Mouse (Mus musculus) CH12.LX (cell line): ENCODE results near the gene Tmem45a. TPM values are rescaled to one million over a fixed set of nuclear protein-coding genes. Genes with fewer than 3 reads are reported as not detected.

Source experiments
- DNase-seq: peaks from one replicate; pipeline ENCODE4 v3.0.0-alpha.2; 2013; ENCODE audit errors: extremely low read depth
- H3K27ac ChIP-seq: 2 replicates; pipeline ENCODE4 v1.5.1; 2012; ENCODE audit warnings: low read depth, mild to moderate bottlenecking, control low read depth, moderate library complexity; ENCODE audit not compliant: insufficient read depth
- H3K27me3 ChIP-seq: replicated peaks from 2 replicates; pipeline ENCODE3; 2012; ENCODE audit warnings: inconsistent platforms
- H3K36me3 ChIP-seq, 2 experiments: replicated peaks in 1 of 2; 2 replicates each; pipeline versions ENCODE3 to v1.6.1; 2012; ENCODE audit warnings: inconsistent platforms in 1 of 2, low read length in 1 of 2, mild to moderate bottlenecking in 1 of 2, mixed read lengths in 1 of 2, moderate library complexity in 1 of 2; ENCODE audit not compliant: control insufficient read depth in 1 of 2, insufficient read depth in 1 of 2
- H3K4me1 ChIP-seq, 2 experiments: 2 replicates each; pipeline ENCODE4 v1.6.1; 2012; ENCODE audit warnings: inconsistent platforms in 1 of 2, moderate library complexity in 1 of 2; ENCODE audit not compliant: insufficient read depth in 2 of 2, control insufficient read depth in 1 of 2
- H3K4me2 ChIP-seq: 2 replicates; pipeline ENCODE4 v1.6.1; 2012; ENCODE audit warnings: low read depth, mild to moderate bottlenecking, control low read depth; ENCODE audit not compliant: poor library complexity, insufficient read depth, severe bottlenecking
- H3K4me3 ChIP-seq, 3 experiments: fragments of 150-350 bp in 1 of 3; sonication (generic) in 1 of 3; replicated peaks in 1 of 3; 2 replicates each; pipeline versions ENCODE3 to v1.5.1; 2011 to 2012; ENCODE audit warnings: low read depth in 2 of 3, low read length in 2 of 3, mild to moderate bottlenecking in 2 of 3, moderate library complexity in 2 of 3, control low read depth in 1 of 3, improper control_type of control experiment in 1 of 3, inconsistent platforms in 1 of 3, mixed read lengths in 1 of 3; ENCODE audit not compliant: poor library complexity in 1 of 3
- H3K79me2 ChIP-seq: replicated peaks from 2 replicates; pipeline ENCODE4 v1.6.1; 2012; ENCODE audit warnings: mild to moderate bottlenecking, moderate library complexity; ENCODE audit not compliant: control insufficient read depth, poor library complexity, insufficient read depth, severe bottlenecking; ENCODE audit errors: extremely low read depth
- H3K9ac ChIP-seq: 2 replicates; pipeline ENCODE4 v1.6.1; 2012; ENCODE audit warnings: low read depth, mild to moderate bottlenecking, control low read depth, moderate library complexity; ENCODE audit not compliant: insufficient read depth
- H3K9me3 ChIP-seq: replicated peaks from 2 replicates; pipeline ENCODE3; 2012; ENCODE audit warnings: low read length, inconsistent platforms, mixed read lengths
- CHD2 ChIP-seq: IDR thresholded peaks from 2 replicates; pipeline ENCODE4 v1.6.1; 2011; ENCODE audit warnings: low read length, improper control_type of control experiment
- ELF1 ChIP-seq: IDR thresholded peaks from 2 replicates; pipeline ENCODE4 v1.6.1; 2014; ENCODE audit warnings: low read depth, mild to moderate bottlenecking, inconsistent platforms, low read length, improper control_type of control experiment
- GABPA ChIP-seq: IDR thresholded peaks from 2 replicates; pipeline ENCODE4 v1.6.1; 2012; ENCODE audit warnings: low read depth, low read length, improper control_type of control experiment, inconsistent platforms; ENCODE audit not compliant: insufficient replicate concordance
- HCFC1 ChIP-seq: IDR thresholded peaks from 2 replicates; pipeline ENCODE4 v1.6.1; 2012; ENCODE audit warnings: low read depth, mild to moderate bottlenecking, inconsistent platforms, low read length, improper control_type of control experiment
- IRF4 ChIP-seq: IDR thresholded peaks from 2 replicates; pipeline ENCODE4 v1.6.1; 2014; ENCODE audit warnings: low read depth, mild to moderate bottlenecking, inconsistent platforms, low read length, improper control_type of control experiment
- MAFK ChIP-seq: IDR thresholded peaks from 2 replicates; pipeline ENCODE4 v1.6.1; 2011; ENCODE audit warnings: low read length, improper control_type of control experiment; ENCODE audit not compliant: insufficient replicate concordance
- MAX ChIP-seq: IDR thresholded peaks from 2 replicates; pipeline ENCODE4 v1.6.1; 2011; ENCODE audit warnings: low read length, improper control_type of control experiment
- MAZ ChIP-seq: IDR thresholded peaks from 2 replicates; pipeline ENCODE4 v1.6.1; 2012; ENCODE audit warnings: low read depth, mild to moderate bottlenecking, inconsistent platforms, low read length, improper control_type of control experiment, moderate library complexity
- MXI1 ChIP-seq: IDR thresholded peaks from 2 replicates; pipeline ENCODE4 v1.6.1; 2011; ENCODE audit warnings: mild to moderate bottlenecking, low read depth, low read length, improper control_type of control experiment
- MYC ChIP-seq: IDR thresholded peaks from 2 replicates; pipeline ENCODE4 v1.6.1; 2011; ENCODE audit warnings: low read depth, mild to moderate bottlenecking, improper control_type of control experiment, low read length
- NRF1 ChIP-seq: IDR thresholded peaks from 2 replicates; pipeline ENCODE4 v1.6.1; 2014; ENCODE audit warnings: low read depth, mild to moderate bottlenecking, inconsistent platforms, low read length, improper control_type of control experiment, moderate library complexity
- PAX5 ChIP-seq: IDR thresholded peaks from 2 replicates; pipeline ENCODE4 v1.6.1; 2012; ENCODE audit warnings: low read length, inconsistent platforms, mixed read lengths
- POLR2A ChIP-seq: IDR thresholded peaks from 2 replicates; pipeline ENCODE4 v1.6.1; 2011; ENCODE audit warnings: low read depth, mild to moderate bottlenecking, improper control_type of control experiment, low read length
- POLR2AphosphoS2 ChIP-seq: IDR thresholded peaks from 2 replicates; pipeline ENCODE4 v1.6.1; 2011; ENCODE audit warnings: low read depth, low read length, improper control_type of control experiment
- TBP ChIP-seq: conservative IDR thresholded peaks from 2 replicates; pipeline ENCODE4 v1.6.1; 2011; ENCODE audit warnings: low read depth, low read length, improper control_type of control experiment
- TCF12 ChIP-seq: IDR thresholded peaks from 2 replicates; pipeline ENCODE4 v1.6.1; 2014; ENCODE audit warnings: low read depth, mild to moderate bottlenecking, inconsistent platforms, low read length, improper control_type of control experiment
- UBTF ChIP-seq: IDR thresholded peaks from 2 replicates; pipeline ENCODE4 v1.6.1; 2012; ENCODE audit warnings: low read depth, mild to moderate bottlenecking, inconsistent platforms, low read length, improper control_type of control experiment, moderate library complexity
- USF1 ChIP-seq: IDR thresholded peaks from 2 replicates; pipeline ENCODE4 v1.6.1; 2014; ENCODE audit warnings: low read depth, mild to moderate bottlenecking, inconsistent platforms, low read length, improper control_type of control experiment
- ZC3H11A ChIP-seq: IDR thresholded peaks from 2 replicates; pipeline ENCODE4 v1.6.1; 2012; ENCODE audit warnings: low read depth, mild to moderate bottlenecking, inconsistent platforms, low read length, improper control_type of control experiment
- ZMIZ1 ChIP-seq: IDR thresholded peaks from 2 replicates; pipeline ENCODE4 v1.6.1; 2012; ENCODE audit warnings: low read depth, mild to moderate bottlenecking, inconsistent platforms, low read length, improper control_type of control experiment
- ZNF384 ChIP-seq: IDR thresholded peaks from 2 replicates; pipeline ENCODE4 v1.6.1; 2012; ENCODE audit warnings: low read depth, low read length, improper control_type of control experiment, inconsistent platforms
- dilution Hi-C: fragments of 300-500 bp; cut with MboI; formaldehyde crosslinking; loops from 2 replicates; pipeline ENCODE4 v1.14.3; 2020; ENCODE audit warnings: low sequenced_read_pairs; ENCODE audit not compliant: extremely low pct_unique_long_range_greater_than_20kb, extremely low pct_ligation_motif_present
- in situ Hi-C: fragments of 300-500 bp; cut with MboI; formaldehyde crosslinking; loops from 3 replicates; pipeline ENCODE4 v1.14.3; 2019; ENCODE audit warnings: low sequenced_read_pairs, low pct_ligation_motif_present, low pct_unique_long_range_greater_than_20kb, mixed read lengths
- polyA plus RNA-seq: library from polyadenylated mRNA; unstranded; fragments of >175 nt; gene quantifications from 2 replicates; pipeline ENCODE4 v1.2.1, GENCODE M21; 2012; ENCODE audit warnings: low read depth; ENCODE audit not compliant: insufficient read length
- total RNA-seq, 2 experiments: library from RNA; depleted of rRNA; stranded (reverse); fragments of 300-350 nt in 1 of 2; fragments of >200 nt in 1 of 2; gene quantifications; 2 replicates each; pipeline ENCODE4 v1.2.3; 2012 to 2014

The Tmem45a gene
- total and polyA plus RNA-seq, 3 experiments: 26.9 to 105 (median 30.7) TPM

- dilution Hi-C loops: no loop called here
- no peak overlapping the region for H3K27ac ChIP-seq
- no peaks in the 10 kb centered on the region for H3K79me2 ChIP-seq
- DNase-seq: no peak
- H3K9me3 ChIP-seq: no peaks in the 10 kb centered on the region
- no peaks in the 10 kb centered on the region; a peak in 1 of 4 replicates for H3K4me1 ChIP-seq
- in situ Hi-C loops: loop anchor here (5.0 kb wide), 1 partner anchor 118 kb away; no protein-coding TSS in a partner anchor
- no peaks in the 10 kb centered on the region for H3K27me3 ChIP-seq
- no peak overlapping the region for H3K4me3 ChIP-seq
- no peak overlapping the region for H3K9ac ChIP-seq
- H3K36me3 ChIP-seq: no peaks in the 10 kb centered on the region
- H3K4me2 ChIP-seq: no peak overlapping the region
- TF ChIP-seq ZNF384 (no peak), TBP (no peak), MAFK (no peak), USF1 (no peak), TCF12 (no peak), ZC3H11A (no peak), POLR2A (no peak), GABPA (no peak), MXI1 (no peak), PAX5 (no peak), CHD2 (no peak)
These were observed 86.4 kb downstream of the Tmem45a start for GRCm38 (mm10) chr16:56799541-56800029.

DNA sequence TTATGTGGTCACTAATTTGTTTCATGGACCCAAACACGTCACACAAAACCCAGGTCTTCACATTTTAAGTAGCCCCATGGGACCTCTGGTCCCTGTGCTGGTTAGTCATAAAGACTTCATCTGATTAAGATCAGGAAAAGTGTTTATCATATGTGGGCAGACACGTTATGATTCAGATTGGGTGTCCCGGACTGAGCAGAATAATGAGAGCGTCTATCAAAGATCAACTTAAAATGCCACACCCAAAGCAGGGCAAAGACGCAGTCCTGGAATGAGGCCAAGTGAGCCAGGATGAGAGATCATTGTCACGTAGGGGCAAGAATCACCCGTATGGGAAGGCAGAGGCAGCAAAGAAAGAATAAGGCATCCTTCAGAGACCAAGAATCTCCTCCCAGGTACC is 87.1 kb downstream of the Tmem45a start:
- dilution Hi-C loops: no loop called here

DNA sequence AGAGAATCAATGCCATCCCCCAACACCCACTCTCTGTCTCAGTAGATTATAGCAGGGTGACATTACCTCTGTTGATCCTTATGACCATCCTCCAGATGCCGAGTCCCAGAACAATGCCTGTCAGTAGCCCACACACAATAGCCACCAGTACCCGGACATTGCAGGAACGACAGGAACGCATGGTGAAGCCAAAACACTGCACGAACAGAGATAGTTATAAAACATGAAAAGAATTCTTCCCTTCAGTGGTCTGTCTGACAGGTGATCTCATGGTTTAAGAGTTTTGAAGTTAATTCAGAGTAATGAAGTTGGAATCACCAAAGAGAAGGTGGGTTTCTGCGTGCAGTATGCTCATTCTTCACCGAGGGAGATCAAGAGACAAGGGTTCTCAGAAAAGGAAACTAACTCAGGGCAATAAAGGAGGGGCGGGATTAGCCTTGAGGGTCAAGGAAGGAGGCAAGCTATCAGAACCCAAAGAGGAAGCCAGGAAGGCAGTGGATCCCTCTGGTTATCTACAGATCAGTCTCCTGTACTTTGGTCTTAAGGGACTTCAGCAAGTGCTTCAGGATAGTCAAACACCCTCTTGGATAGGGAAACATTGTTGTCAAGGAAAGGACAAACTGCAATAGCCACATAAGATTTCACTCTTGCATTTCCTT is 90.4 kb downstream of the Tmem45a start, which contains the start of gene Adgrg7:
Gene Adgrg7, minus strand, starts transcription at position 375 of the 659 bp plus-strand sequence.
- Histone ChIP-seq H3K4me2 (peak within 1 kb of the TSS; percentile 58), H3K79me2 (no peaks in the 10 kb centered on the region), H3K36me3 (no peaks in the 10 kb centered on the region), H3K9ac (no peak within 1 kb of the TSS), H3K9me3 (no peaks in the 10 kb centered on the region), H3K4me3 (peak within 1 kb of the TSS in 1 of 3 experiments; percentile 3), H3K27ac (no peak within 1 kb of the TSS), H3K27me3 (no peaks in the 10 kb centered on the region), H3K4me1 (peaks cover 0 to 3% of the 10 kb centered on the region in 2 experiments; a peak in 2 of 4 replicates)
- dilution Hi-C loops (no loop called here), in situ Hi-C loops (loop anchor here (5.0 kb wide), 1 partner anchor 122 kb away; no protein-coding TSS in a partner anchor)
- DNase-seq: no peak
- TF ChIP-seq IRF4 (no peak), HCFC1 (no peak), ELF1 (no peak), ZMIZ1 (no peak), NRF1 (no peak), MYC (no peak), UBTF (no peak), POLR2AphosphoS2 (no peak), MAX (no peak), MAZ (no peak), TBP (no peak)

More for the DNA sequence above, 87.1 kb downstream of the Tmem45a start:
- Histone ChIP-seq H3K36me3 (no peaks in the 10 kb centered on the region), H3K4me1 (peaks cover 0 to under 1% of the 10 kb centered on the region in 2 experiments; a peak in 2 of 4 replicates), H3K9me3 (no peaks in the 10 kb centered on the region), H3K79me2 (no peaks in the 10 kb centered on the region), H3K27me3 (no peaks in the 10 kb centered on the region), H3K9ac (no peak overlapping the region), H3K4me3 (no peak overlapping the region), H3K4me2 (no peak overlapping the region), H3K27ac (no peak overlapping the region)
- in situ Hi-C loops: loop anchor here (5.0 kb wide), 1 partner anchor 118 kb away; no protein-coding TSS in a partner anchor
- no peak for DNase-seq
- peak; percentile 54; the same call in 1 of the 2 replicates for TF ChIP-seq IRF4
- TF ChIP-seq ZNF384: no peak
- TF ChIP-seq, all 38 proteins: peak for 1
